Mouse (Mus musculus): ENCODE data around the gene B2m.

Gene B2m

GRCm38 (mm10) chr2:122194509-122194929 is 47.0 kb downstream of the B2m start:
- peak in 1 of 2 experiments; percentile 0 for DNase-seq (ENCODE audit: low spot score in 2 of 2)

- DNase-seq (ENCODE audit: low spot score in 2 of 2) = no peak
Measured at GRCm38 (mm10) chr2:122201501-122201900, 54.0 kb downstream of the B2m start.

Data from right cerebral cortex, postnatal 36 days (tissue).